Mouse (Mus musculus) heart, adult 11 months (tissue): ENCODE measurements at regions not wholly inside any gene's neighbourhood (a gene's known extent, or its start where the extent isn't known, plus 50 kb on each side); places are given as distances from the start of the nearest gene placed in this dataset.

Experiments used
- DNase-seq: peaks from one replicate; pipeline ENCODE4 v3.0.0; 2022

- no peak for DNase-seq
Measured at GRCm38 (mm10) chr10:31076948-31077347, 234.3 kb upstream of the Hey2 start.

GRCm38 (mm10) chr10:31076415-31076814, 233.8 kb upstream of the Hey2 start:
- DNase-seq, result no peak

- DNase-seq, result no peak
Measured at GRCm38 (mm10) chr10:31074004-31074645, 231.5 kb upstream of the Hey2 start.

- no peak for DNase-seq
Measured at GRCm38 (mm10) chr10:31068668-31069223, 226.1 kb upstream of the Hey2 start.

GRCm38 (mm10) chr10:31062732-31063131, 220.1 kb upstream of the Hey2 start:
- DNase-seq, result no peak

GRCm38 (mm10) chr10:31053260-31053659, 210.7 kb upstream of the Hey2 start:
- DNase-seq, result no peak

- DNase-seq, result no peak
Measured at GRCm38 (mm10) chr10:31051222-31051621, 208.6 kb upstream of the Hey2 start.

- no peak for DNase-seq
Measured at GRCm38 (mm10) chr10:31049352-31049751, 206.8 kb upstream of the Hey2 start.

- no peak for DNase-seq
Measured at GRCm38 (mm10) chr10:31035611-31036010, 193.0 kb upstream of the Hey2 start.

GRCm38 (mm10) chr10:31034782-31035181, 192.2 kb upstream of the Hey2 start:
- DNase-seq, result no peak

- no peak for DNase-seq
Measured at GRCm38 (mm10) chr10:31030676-31031075, 188.1 kb upstream of the Hey2 start.

- DNase-seq, result no peak
Measured at GRCm38 (mm10) chr10:31026440-31026839, 183.8 kb upstream of the Hey2 start.

GRCm38 (mm10) chr10:31012669-31013358, 170.2 kb upstream of the Hey2 start:
- peak; percentile 69 for DNase-seq

- DNase-seq, result peak; percentile 53
Measured at GRCm38 (mm10) chr10:31009955-31010254, 167.3 kb upstream of the Hey2 start.

GRCm38 (mm10) chr10:31009128-31009954, 166.7 kb upstream of the Hey2 start:
- peak; percentile 79 for DNase-seq

- DNase-seq, result peak; percentile 79
Measured at GRCm38 (mm10) chr10:30998163-30998944, 155.8 kb upstream of the Hey2 start.

- peak; percentile 4 for DNase-seq
Measured at GRCm38 (mm10) chr10:30992167-30992566, 149.6 kb upstream of the Hey2 start.

- peak; percentile 92 for DNase-seq
Measured at GRCm38 (mm10) chr10:30980279-30980968, 137.8 kb upstream of the Hey2 start.

- DNase-seq, result no peak
Measured at GRCm38 (mm10) chr10:30979766-30980165, 137.2 kb upstream of the Hey2 start.

GRCm38 (mm10) chr10:30966176-30966575, 123.6 kb upstream of the Hey2 start:
- DNase-seq, result peak; percentile 93

GRCm38 (mm10) chr10:30953825-30954224, 111.2 kb upstream of the Hey2 start:
- no peak for DNase-seq

- DNase-seq, result no peak
Measured at GRCm38 (mm10) chr10:30952410-30952809, 109.8 kb upstream of the Hey2 start.
